Mouse (Mus musculus) hindbrain, embryonic 10.5 days (tissue): ENCODE measurements around the gene Trex2. TPM values are rescaled to one million over a fixed set of nuclear protein-coding genes. Genes with fewer than 3 reads are reported as not detected.

Experiments
- DNase-seq: peaks from one replicate; pipeline ENCODE4 v3.0.0-alpha.2; 2017; ENCODE audit warnings: low spot score
- H3K27ac ChIP-seq: fragments of 300-500 bp; sonication (generic); 2 replicates; pipeline ENCODE4 v1.5.1; 2016; ENCODE audit warnings: mild to moderate bottlenecking, moderate library complexity
- H3K27me3 ChIP-seq: fragments of 300-500 bp; sonication (generic); 2 replicates; pipeline ENCODE4 v1.6.1; 2016; ENCODE audit warnings: mild to moderate bottlenecking; ENCODE audit not compliant: poor library complexity, insufficient read depth, severe bottlenecking
- H3K36me3 ChIP-seq: fragments of 300-500 bp; sonication (generic); 2 replicates; pipeline ENCODE4 v1.6.1; 2016; ENCODE audit warnings: mild to moderate bottlenecking, moderate library complexity
- H3K4me1 ChIP-seq: fragments of 300-500 bp; sonication (generic); replicated peaks from 2 replicates; pipeline ENCODE4 v1.6.1; 2016; ENCODE audit warnings: mild to moderate bottlenecking
- H3K4me3 ChIP-seq: fragments of 300-500 bp; sonication (generic); 2 replicates; pipeline ENCODE4 v1.5.1; 2016; ENCODE audit warnings: mild to moderate bottlenecking, moderate library complexity
- H3K9me3 ChIP-seq: fragments of 300-500 bp; sonication (generic); 2 replicates; pipeline ENCODE4 v1.6.1; 2016; ENCODE audit warnings: mild to moderate bottlenecking, moderate library complexity
- WGBS: fragments of 180-500 bp; shearing (Covaris S2); methylation state at CpG from one replicate; pipeline ENCODE4 v1.1.7; 2016; 5-methylcytosine and 5-hydroxymethylcytosine counted together
- polyA plus RNA-seq: library from polyadenylated mRNA; unstranded; fragments of >200 nt; fragmentation: Nextera tagmentation; extraction: Ambion mirVana; gene quantifications from 2 replicates; pipeline ENCODE4 v1.2.1, GENCODE M21; 2016

Trex2 gene
- polyA plus RNA-seq, 1 experiment from 2014 or later: 0.16 TPM

GRCm38 (mm10) chrX:73468752-73469151 is 33.6 kb upstream of the Trex2 start:
- Histone ChIP-seq H3K4me1 (no peaks in the 10 kb centered on the region), H3K4me3 (no peak overlapping the region), H3K27me3 (peaks cover 34% of the 10 kb centered on the region), H3K27ac (0 out of 2 replicates have a peak overlapping the region, but pooled peaks have one; percentile 12), H3K9me3 (no peaks in the 10 kb centered on the region), H3K36me3 (no peaks in the 10 kb centered on the region)
- WGBS: 100% methylated on average over 1 of the region's 1 CpGs
- no peak for DNase-seq

- 77% methylated on average over 3 of the region's 3 CpGs for WGBS
These were observed 33.2 kb upstream of the Trex2 start for GRCm38 (mm10) chrX:73468330-73468729.

GRCm38 (mm10) chrX:73467446-73468241 is 32.5 kb upstream of the Trex2 start:
- WGBS: 57% methylated on average over 5 of the region's 5 CpGs
- peak; percentile 39 for DNase-seq
- no peaks in the 10 kb centered on the region for H3K36me3 ChIP-seq
- H3K9me3 ChIP-seq: no peaks in the 10 kb centered on the region
- no peak overlapping the region for H3K27ac ChIP-seq
- H3K4me1 ChIP-seq: no peaks in the 10 kb centered on the region
- H3K27me3 ChIP-seq: peaks cover 30% of the 10 kb centered on the region
- no peak overlapping the region for H3K4me3 ChIP-seq

More at GRCm38 (mm10) chrX:73468330-73468729, 33.2 kb upstream of the Trex2 start:
- Histone ChIP-seq H3K4me1 (no peaks in the 10 kb centered on the region), H3K36me3 (no peaks in the 10 kb centered on the region), H3K4me3 (no peak overlapping the region), H3K9me3 (no peaks in the 10 kb centered on the region), H3K27me3 (peaks cover 34% of the 10 kb centered on the region), H3K27ac (peak overlapping the region; percentile 12; the same call in 1 of the 2 replicates)
- no peak for DNase-seq

- no peak overlapping the region for H3K4me3 ChIP-seq
- H3K27me3 ChIP-seq: peaks cover 14% of the 10 kb centered on the region
- H3K9me3 ChIP-seq: no peaks in the 10 kb centered on the region
- no peaks in the 10 kb centered on the region for H3K4me1 ChIP-seq
- WGBS: 75% methylated on average over 9 of the region's 9 CpGs
- DNase-seq: no peak
- no peak overlapping the region for H3K27ac ChIP-seq
- no peaks in the 10 kb centered on the region for H3K36me3 ChIP-seq
These were observed 30.5 kb upstream of the Trex2 start for GRCm38 (mm10) chrX:73465483-73466186.

DNA sequence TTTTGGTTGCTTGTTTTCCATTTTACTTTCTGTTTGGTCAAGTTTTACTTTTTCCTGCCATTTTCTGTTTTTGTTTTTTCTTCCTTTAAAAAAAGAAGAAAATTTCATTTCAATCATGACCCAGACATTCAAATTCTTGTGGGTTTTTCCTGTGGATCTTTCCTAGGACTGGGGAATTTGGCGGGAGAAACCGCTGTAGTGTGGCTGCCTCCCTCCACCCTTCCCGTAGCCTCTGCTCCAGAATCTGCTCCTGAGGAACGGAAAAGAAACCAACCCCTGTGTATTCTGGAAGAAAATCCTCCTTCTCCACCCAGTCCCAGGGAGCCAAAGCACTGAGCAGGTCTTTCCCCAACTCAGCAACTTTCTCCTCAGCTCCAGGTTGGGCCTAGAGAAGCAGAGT is 25.6 kb upstream of the Trex2 start:
- H3K4me1 ChIP-seq: peaks cover 7% of the 10 kb centered on the region; the same call in 1 of the 2 replicates
- H3K9me3 ChIP-seq: no peaks in the 10 kb centered on the region
- H3K27me3 ChIP-seq: 0 out of 2 replicates have a peak, but pooled peaks cover 4% of the 10 kb centered on the region
- no peaks in the 10 kb centered on the region for H3K36me3 ChIP-seq
- WGBS: 72% methylated on average over 4 of the region's 4 CpGs
- H3K27ac ChIP-seq: no peak overlapping the region
- DNase-seq: no peak
- H3K4me3 ChIP-seq: no peak overlapping the region

GRCm38 (mm10) chrX:73458877-73459392 is 23.8 kb upstream of the Trex2 start, which contains the start of gene Haus7:
Gene Haus7, minus strand, starts transcription at chrX:73459044.
- peak within 1 kb of the TSS; percentile 61 for H3K4me3 ChIP-seq
- no peaks in the 10 kb centered on the region for H3K27me3 ChIP-seq
- peaks cover 2% of the 10 kb centered on the region; the same call in 1 of the 2 replicates for H3K36me3 ChIP-seq
- H3K9me3 ChIP-seq: no peaks in the 10 kb centered on the region
- DNase-seq: peak; percentile 91
- WGBS: 21% methylated on average over 26 of the region's 26 CpGs
- H3K27ac ChIP-seq: peak within 1 kb of the TSS; percentile 82
- peaks cover 7% of the 10 kb centered on the region; the same call in 1 of the 2 replicates for H3K4me1 ChIP-seq

GRCm38 (mm10) chrX:73451949-73452348 is 16.8 kb upstream of the Trex2 start:
- Histone ChIP-seq H3K27ac (no peak overlapping the region), H3K4me3 (no peak overlapping the region), H3K9me3 (no peaks in the 10 kb centered on the region), H3K4me1 (no peaks in the 10 kb centered on the region), H3K27me3 (peaks cover 14% of the 10 kb centered on the region; the same call in 1 of the 2 replicates), H3K36me3 (peaks cover 25% of the 10 kb centered on the region)
- WGBS: 28% methylated on average over 2 of the region's 2 CpGs
- peak; percentile 50 for DNase-seq

DNA sequence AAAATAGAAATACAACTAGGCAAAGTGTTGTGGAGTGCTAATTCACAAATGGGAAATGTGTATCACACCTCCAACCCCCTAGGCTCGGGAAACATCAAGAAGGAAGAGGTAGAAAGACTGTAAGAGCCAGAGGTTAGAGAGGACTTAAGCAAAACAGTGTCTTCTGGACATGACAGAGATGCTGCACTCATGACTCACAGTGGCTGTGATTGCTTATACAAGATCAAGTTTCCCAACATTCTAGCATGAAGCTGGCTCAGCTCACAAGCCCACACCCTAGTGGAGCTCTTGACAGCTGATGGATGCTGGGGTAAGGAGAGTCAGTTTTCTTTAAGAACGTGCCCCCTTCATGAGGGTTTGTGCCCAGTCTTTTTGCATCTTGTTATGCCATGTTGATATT is 6.3 kb upstream of the Trex2 start:
- H3K4me3 ChIP-seq: no peak overlapping the region
- WGBS: 75% methylated on average over 2 of the region's 2 CpGs
- peaks cover 22% of the 10 kb centered on the region for H3K36me3 ChIP-seq
- DNase-seq: no peak
- H3K27ac ChIP-seq: no peak overlapping the region
- no peaks in the 10 kb centered on the region for H3K9me3 ChIP-seq
- no peaks in the 10 kb centered on the region for H3K4me1 ChIP-seq
- no peaks in the 10 kb centered on the region; the same call in 1 of the 2 replicates for H3K27me3 ChIP-seq

GRCm38 (mm10) chrX:73432850-73433249 is 2.3 kb downstream of the Trex2 start:
- Histone ChIP-seq H3K4me3 (no peak overlapping the region), H3K27ac (no peak overlapping the region), H3K4me1 (no peaks in the 10 kb centered on the region), H3K27me3 (peaks cover 12% of the 10 kb centered on the region; the same call in 1 of the 2 replicates), H3K36me3 (peaks cover 11% of the 10 kb centered on the region), H3K9me3 (no peaks in the 10 kb centered on the region)
- WGBS: 82% methylated on average over 5 of the region's 5 CpGs
- no peak for DNase-seq

DNA sequence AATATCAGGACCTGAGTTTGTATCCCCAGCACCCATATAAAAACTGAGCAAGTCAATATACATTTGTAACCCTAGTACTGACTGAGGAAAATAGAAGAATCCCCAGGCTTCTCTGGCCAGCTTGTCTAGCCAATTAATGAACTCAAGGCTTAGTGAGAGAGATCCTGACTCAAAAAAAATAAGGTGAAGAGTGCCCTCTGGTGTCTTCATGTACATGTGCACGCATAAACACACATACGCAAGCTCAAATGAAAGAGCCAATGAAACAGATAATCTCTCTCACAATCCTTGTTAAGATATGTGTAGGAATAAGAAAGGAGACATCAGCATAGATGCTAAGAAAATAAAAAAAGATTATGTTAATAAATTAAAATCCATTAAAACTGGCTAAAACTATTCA is 5.1 kb downstream of the Trex2 start:
- H3K27me3 ChIP-seq: peaks cover 11% of the 10 kb centered on the region; the same call in 1 of the 2 replicates
- DNase-seq: no peak
- no peak overlapping the region for H3K27ac ChIP-seq
- no peaks in the 10 kb centered on the region for H3K36me3 ChIP-seq
- no peak overlapping the region for H3K4me3 ChIP-seq
- WGBS: 74% methylated on average over 2 of the region's 2 CpGs
- no peaks in the 10 kb centered on the region for H3K9me3 ChIP-seq
- H3K4me1 ChIP-seq: no peaks in the 10 kb centered on the region

DNA sequence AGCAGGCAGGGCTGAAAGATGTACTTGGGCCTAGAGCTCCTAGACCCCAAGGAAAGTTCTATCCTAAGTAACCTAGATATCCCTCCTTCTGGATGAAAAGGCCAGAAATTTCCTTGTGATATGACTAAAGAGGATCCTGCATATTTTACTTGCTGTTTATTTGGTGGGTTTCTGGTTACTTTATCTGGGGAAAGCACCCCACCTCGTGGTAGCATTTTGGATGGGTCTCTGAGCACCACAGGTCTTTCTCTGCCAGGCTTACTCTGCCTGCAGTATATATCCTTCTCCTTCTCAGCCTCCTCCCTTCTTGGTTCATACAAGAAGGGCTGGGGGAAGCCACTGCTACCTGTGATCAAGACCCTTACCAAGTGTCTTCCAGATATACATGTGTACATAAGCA is 22.4 kb downstream of the Trex2 start:
- no peak overlapping the region for H3K4me3 ChIP-seq
- H3K27me3 ChIP-seq: peaks cover 22% of the 10 kb centered on the region
- H3K9me3 ChIP-seq: no peaks in the 10 kb centered on the region
- H3K4me1 ChIP-seq: 0 out of 2 replicates have a peak, but pooled peaks cover 5% of the 10 kb centered on the region
- no peak overlapping the region for H3K27ac ChIP-seq
- 47% methylated on average over 1 of the region's 1 CpGs for WGBS
- no peak for DNase-seq
- H3K36me3 ChIP-seq: no peaks in the 10 kb centered on the region

GRCm38 (mm10) chrX:73410880-73411517 is 24.1 kb downstream of the Trex2 start, which contains the start of gene Zfp92:
Gene Zfp92, plus strand, starts transcription at chrX:73411096.
- 0 out of 2 replicates have a peak, but pooled peaks cover 5% of the 10 kb centered on the region for H3K4me1 ChIP-seq
- DNase-seq: peak; percentile 5
- H3K36me3 ChIP-seq: no peaks in the 10 kb centered on the region
- WGBS: 23% methylated on average over 20 of the region's 20 CpGs
- no peak within 1 kb of the TSS for H3K27ac ChIP-seq
- H3K27me3 ChIP-seq: peaks cover 22% of the 10 kb centered on the region
- H3K9me3 ChIP-seq: no peaks in the 10 kb centered on the region
- peak within 1 kb of the TSS; percentile 41 for H3K4me3 ChIP-seq
